ENCODE assay signal across 8 mouse cellular contexts in the genomic region with DNA sequence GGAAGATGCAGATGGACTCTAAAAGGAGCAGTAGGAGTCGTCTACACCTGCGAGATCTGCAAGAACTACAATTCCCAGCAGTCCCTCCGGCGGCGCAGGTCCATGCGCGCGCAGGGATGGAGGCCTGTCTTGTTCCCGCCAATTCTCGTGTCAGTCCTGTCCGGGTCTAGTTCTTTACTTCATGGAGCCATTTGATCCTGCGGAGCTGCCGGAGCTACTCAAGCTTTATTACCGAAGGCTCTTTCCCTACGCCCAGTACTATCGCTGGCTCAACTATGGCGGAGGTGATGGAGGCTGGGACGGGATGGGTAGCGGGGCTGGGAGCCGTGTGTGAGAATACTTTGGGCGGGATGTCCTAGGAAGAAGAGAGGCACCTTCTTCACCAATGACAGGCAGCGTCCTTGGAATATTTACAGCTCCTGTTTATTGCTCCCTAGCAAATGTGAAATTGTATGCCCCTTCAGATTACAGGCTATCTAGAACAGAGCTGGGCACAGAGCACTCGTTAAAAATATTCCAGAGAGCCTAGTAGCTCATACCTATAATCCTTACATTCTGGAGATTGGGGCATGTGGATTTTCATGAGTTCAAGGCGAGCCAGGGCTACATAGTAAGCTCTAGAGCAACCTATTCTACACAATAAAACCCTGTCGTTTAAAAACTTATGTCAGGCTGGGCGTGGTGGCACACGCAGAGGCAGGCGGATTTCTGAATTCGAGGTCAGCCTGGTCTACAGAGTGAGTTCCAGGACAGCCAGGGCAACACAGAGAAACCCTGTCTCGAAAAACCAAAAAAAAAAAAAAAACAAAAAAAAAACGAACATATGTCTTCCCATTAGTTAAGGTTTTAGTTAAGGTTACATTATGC. TPM values are rescaled to one million over a fixed set of nuclear protein-coding genes. Genes with fewer than 3 reads are reported as not detected.
DNase-seq lines count a peak whose midpoint lies in the region; ATAC-seq and TF ChIP-seq lines count a peak whose summit lies in the region.

A gene (plus strand): TSS at position 101 of the 867 bp plus-strand sequence.

- DNase-seq in c-Kit-positive CD71-negative TER-119-negative erythroid progenitor cells, embryonic 14.5 days (ENCODE audit: low read depth): peak; percentile 70
- peak; percentile 91 for DNase-seq in forebrain, embryonic 11.5 days (ENCODE audit: low spot score)
- DNase-seq in kidney, postnatal 36 days: peak; percentile 88 to 90
- peak; percentile 90 for DNase-seq in liver, postnatal 0 days
- DNase-seq in telencephalon, adult 2 months (ENCODE audit: low read depth, low spot score): peak; percentile 45

- H3K9ac ChIP-seq in forebrain, embryonic 11.5 days (ENCODE audit: low read length): peak within 1 kb of the TSS; percentile 74
- H3K9ac ChIP-seq in heart, embryonic 16.5 days (ENCODE audit: low read length): peak within 1 kb of the TSS; percentile 63
- H3K9ac ChIP-seq in liver, postnatal 0 days (replicated peaks): peak within 1 kb of the TSS; percentile 61
- peak within 1 kb of the TSS; percentile 77 for H3K9ac ChIP-seq in neural tube, embryonic 13.5 days

- H3K4me2 ChIP-seq in forebrain, embryonic 11.5 days (ENCODE audit: low read depth, low read length, severe bottlenecking): peak within 1 kb of the TSS; percentile 51
- peak within 1 kb of the TSS; percentile 57 for H3K4me2 ChIP-seq in heart, embryonic 16.5 days (ENCODE audit: low read depth, low read length)
- H3K4me2 ChIP-seq in liver, postnatal 0 days (ENCODE audit: low read depth, low read length): peak within 1 kb of the TSS; percentile 80
- H3K4me2 ChIP-seq in neural tube, embryonic 13.5 days: peak within 1 kb of the TSS; percentile 76

- peak within 1 kb of the TSS; percentile 92 for H3K4me3 ChIP-seq in E14TG2a.4 (replicated peaks; ENCODE audit: low read length)
- H3K4me3 ChIP-seq in forebrain, embryonic 11.5 days (ENCODE audit: low read depth, low read length): peak within 1 kb of the TSS; percentile 56
- H3K4me3 ChIP-seq in heart, embryonic 16.5 days (ENCODE audit: low read length): peak within 1 kb of the TSS; percentile 59
- H3K4me3 ChIP-seq in liver, postnatal 0 days (ENCODE audit: low read depth, low read length): peak within 1 kb of the TSS; percentile 73
- peak within 1 kb of the TSS; percentile 67 for H3K4me3 ChIP-seq in neural tube, embryonic 13.5 days

- H3K4me1 ChIP-seq in E14TG2a.4 (replicated peaks; ENCODE audit: low read depth, low read length): peaks cover 19% of the 10 kb centered on the region
- 0 out of 2 replicates have a peak, but pooled peaks cover 3% of the 10 kb centered on the region for H3K4me1 ChIP-seq in forebrain, embryonic 11.5 days (replicated peaks; ENCODE audit: control insufficient read depth, insufficient read depth, low read length)
- H3K4me1 ChIP-seq in heart, embryonic 16.5 days (ENCODE audit: control insufficient read depth, insufficient read depth, low read length): peaks cover 3% of the 10 kb centered on the region; the same call in 1 of the 2 replicates
- no peaks in the 10 kb centered on the region for H3K4me1 ChIP-seq in liver, postnatal 0 days (ENCODE audit: insufficient read depth)
- H3K4me1 ChIP-seq in neural tube, embryonic 13.5 days (replicated peaks): peaks cover 7% of the 10 kb centered on the region

- no peak for TF ChIP-seq CTCF in E14TG2a.4 (conservative IDR thresholded peaks at IDR 0.05; ENCODE audit: low read length)
- no peak for TF ChIP-seq CTCF in liver, postnatal 0 days (IDR thresholded peaks at IDR 0.05; ENCODE audit: low read depth)

- no peaks in the 10 kb centered on the region for H3K9me3 ChIP-seq in E14TG2a.4 (ENCODE audit: low read length)
- no peaks in the 10 kb centered on the region for H3K9me3 ChIP-seq in forebrain, embryonic 11.5 days (ENCODE audit: control insufficient read depth, low read length)
- H3K9me3 ChIP-seq in heart, embryonic 16.5 days (replicated peaks; ENCODE audit: control insufficient read depth, low read length): no peaks in the 10 kb centered on the region
- no peaks in the 10 kb centered on the region for H3K9me3 ChIP-seq in liver, postnatal 0 days (ENCODE audit: low read length)
- no peaks in the 10 kb centered on the region for H3K9me3 ChIP-seq in neural tube, embryonic 13.5 days

- TF ChIP-seq EP300 in liver, postnatal 0 days (IDR thresholded peaks at IDR 0.05; ENCODE audit: low read depth): no peak

- peak; percentile 96 for ATAC-seq in forebrain, embryonic 11.5 days (replicated peaks; ENCODE audit: low FRiP score)
- ATAC-seq in heart, embryonic 16.5 days (replicated peaks; ENCODE audit: extremely low read depth, insufficient read depth, low FRiP score): peak; percentile 92
- ATAC-seq in liver, postnatal 0 days: peak; percentile 94
- ATAC-seq in neural tube, embryonic 13.5 days (ENCODE audit: low read depth): peak; percentile 95

- H3K36me3 ChIP-seq in E14TG2a.4 (ENCODE audit: insufficient read depth, low read length): peaks cover 29% of the 10 kb centered on the region
- H3K36me3 ChIP-seq in forebrain, embryonic 11.5 days (ENCODE audit: control insufficient read depth, insufficient read depth, low read length): peaks cover 6% of the 10 kb centered on the region; the same call in 1 of the 2 replicates
- H3K36me3 ChIP-seq in heart, embryonic 16.5 days (ENCODE audit: control insufficient read depth, insufficient read depth): peaks cover 8% of the 10 kb centered on the region; the same call in 1 of the 2 replicates
- H3K36me3 ChIP-seq in liver, postnatal 0 days (replicated peaks; ENCODE audit: insufficient read depth, low read length): peaks cover 17% of the 10 kb centered on the region
- peaks cover 12% of the 10 kb centered on the region; the same call in 1 of the 2 replicates for H3K36me3 ChIP-seq in neural tube, embryonic 13.5 days

- WGBS in forebrain, embryonic 11.5 days: 7% methylated on average over 31 of the region's 31 CpGs
- 6% methylated on average over 31 of the region's 31 CpGs for WGBS in heart, embryonic 16.5 days
- WGBS in liver, postnatal 0 days (ENCODE audit: insufficient replicate concordance): 4% methylated on average over 31 of the region's 31 CpGs
- WGBS in neural tube, embryonic 13.5 days: 5% methylated on average over 31 of the region's 31 CpGs

- H3K27ac ChIP-seq in forebrain, embryonic 11.5 days (ENCODE audit: low read depth, low read length): no peak within 1 kb of the TSS; the same call in 1 of the 2 replicates
- 0 out of 2 replicates have a peak within 1 kb of the TSS, but pooled peaks have one; percentile 56 for H3K27ac ChIP-seq in heart, embryonic 16.5 days (ENCODE audit: low read length)
- peak within 1 kb of the TSS; percentile 34; the same call in 1 of the 2 replicates for H3K27ac ChIP-seq in liver, postnatal 0 days (ENCODE audit: low read depth)
- H3K27ac ChIP-seq in neural tube, embryonic 13.5 days (replicated peaks): peak within 1 kb of the TSS; percentile 59

- no peaks in the 10 kb centered on the region for H3K27me3 ChIP-seq in E14TG2a.4 (ENCODE audit: insufficient read depth, low read length)
- H3K27me3 ChIP-seq in forebrain, embryonic 11.5 days (ENCODE audit: control insufficient read depth, insufficient read depth, low read length): no peaks in the 10 kb centered on the region
- H3K27me3 ChIP-seq in heart, embryonic 16.5 days (ENCODE audit: control insufficient read depth, insufficient read depth, low read length): no peaks in the 10 kb centered on the region
- no peaks in the 10 kb centered on the region for H3K27me3 ChIP-seq in liver, postnatal 0 days (ENCODE audit: insufficient read depth, low read length)
- no peaks in the 10 kb centered on the region for H3K27me3 ChIP-seq in neural tube, embryonic 13.5 days

RNA-seq across cellular contexts. Expression of the gene that starts here (rescaled TPM):
- 124 and 127 TPM in 2 replicates for polyA plus RNA-seq in forebrain, embryonic 11.5 days (2014; fragmentation: Nextera tagmentation; extraction: Ambion mirVana)
- 45.8 and 50.8 TPM in 2 replicates for polyA plus RNA-seq in heart, embryonic 16.5 days (2015; fragmentation: Nextera tagmentation; extraction: Ambion mirVana)
- 26.2 and 29.1 TPM in 2 replicates for polyA plus RNA-seq in liver, postnatal 0 days (2015; fragmentation: Nextera tagmentation; extraction: Ambion mirVana)
- polyA plus RNA-seq in neural tube, embryonic 13.5 days (2015; fragmentation: Nextera tagmentation; extraction: Ambion mirVana): 32.1 and 35.9 TPM in 2 replicates
